In the genomic region with DNA sequence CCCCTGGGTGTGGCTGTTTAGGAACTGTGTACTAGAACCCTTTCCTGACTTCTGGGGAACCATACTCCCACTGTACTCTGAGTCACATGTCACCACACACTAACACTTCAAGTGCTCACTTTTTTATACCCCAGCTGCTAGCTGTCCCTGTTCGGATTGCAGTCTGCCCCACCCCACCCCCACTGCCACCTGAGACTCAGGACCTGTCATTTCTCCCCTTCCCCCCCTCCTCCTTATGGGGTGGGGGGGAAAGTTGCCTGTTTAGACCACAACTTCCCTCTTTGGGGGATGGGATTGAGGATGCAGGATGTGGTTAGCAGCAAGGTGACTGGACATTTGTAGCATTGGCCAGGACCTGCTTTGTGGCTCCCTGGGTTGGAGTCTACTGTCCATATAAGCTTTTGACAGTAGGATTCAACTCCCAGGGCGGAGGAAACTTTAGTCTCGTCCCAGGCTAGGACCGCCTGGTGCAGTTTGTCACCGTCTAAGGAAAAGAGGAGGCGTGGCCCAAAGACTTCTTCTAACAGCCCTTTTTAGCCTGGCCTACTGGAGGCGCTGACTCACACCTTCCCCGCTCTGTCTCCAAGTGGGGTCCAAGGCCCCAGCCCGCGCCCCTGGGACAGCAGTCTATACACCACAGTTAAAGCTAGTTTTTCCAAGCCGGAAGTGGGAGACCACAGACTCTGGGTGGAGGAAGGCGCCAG, we compare ENCODE assay signal across 8 mouse cellular contexts. TPM values are rescaled to one million over a fixed set of nuclear protein-coding genes. Genes with fewer than 3 reads are reported as not detected.
DNase-seq lines count a peak whose midpoint lies in the region; ATAC-seq and TF ChIP-seq lines count a peak whose summit lies in the region.

No protein-coding gene starts in this region.

- no peak for TF ChIP-seq POLR2A in thymus, adult 2 months (IDR thresholded peaks at IDR 0.05; ENCODE audit: control insufficient read depth, extremely low read depth, insufficient read depth, low read length, poor library complexity)

- TF ChIP-seq EP300 in liver, embryonic 14.5 days (IDR thresholded peaks at IDR 0.05; ENCODE audit: low read depth), result no peak

- H3K27ac ChIP-seq in heart, embryonic 12.5 days (ENCODE audit: poor library complexity, severe bottlenecking), result peak overlapping the region; percentile 51
- no peak overlapping the region for H3K27ac ChIP-seq in embryonic facial prominence, embryonic 10.5 days (replicated peaks)
- no peak overlapping the region for H3K27ac ChIP-seq in liver, embryonic 14.5 days
- peak overlapping the region; percentile 1; the same call in 1 of the 2 replicates for H3K27ac ChIP-seq in thymus, adult 2 months (ENCODE audit: control insufficient read depth, insufficient read depth, low read length)

- no peaks in the 10 kb centered on the region for H3K27me3 ChIP-seq in heart, embryonic 12.5 days (replicated peaks)
- peaks cover 21% of the 10 kb centered on the region; the same call in 1 of the 2 replicates for H3K27me3 ChIP-seq in embryonic facial prominence, embryonic 10.5 days (replicated peaks; ENCODE audit: low read depth, poor library complexity, severe bottlenecking)
- H3K27me3 ChIP-seq in liver, embryonic 14.5 days (ENCODE audit: control insufficient read depth, insufficient read depth, low read length), result no peaks in the 10 kb centered on the region
- H3K27me3 ChIP-seq in thymus, adult 2 months (ENCODE audit: control insufficient read depth, insufficient read depth, low read length), result no peaks in the 10 kb centered on the region

- H3K4me1 ChIP-seq in heart, embryonic 12.5 days (replicated peaks), result peaks cover 11% of the 10 kb centered on the region
- peaks cover 18% of the 10 kb centered on the region for H3K4me1 ChIP-seq in embryonic facial prominence, embryonic 10.5 days
- H3K4me1 ChIP-seq in liver, embryonic 14.5 days (replicated peaks; ENCODE audit: control insufficient read depth in 2 of 2, insufficient read depth in 2 of 2, low read length in 1 of 2), result peaks cover 0 to 15% of the 10 kb centered on the region in 2 experiments; a peak in 2 of 4 replicates
- H3K4me1 ChIP-seq in thymus, adult 2 months (replicated peaks; ENCODE audit: control insufficient read depth, insufficient read depth, low read length), result peaks cover 29% of the 10 kb centered on the region

- peaks cover 7% of the 10 kb centered on the region for H3K36me3 ChIP-seq in heart, embryonic 12.5 days
- H3K36me3 ChIP-seq in embryonic facial prominence, embryonic 10.5 days (replicated peaks), result peaks cover 6% of the 10 kb centered on the region; the same call in 1 of the 2 replicates
- no peaks in the 10 kb centered on the region for H3K36me3 ChIP-seq in liver, embryonic 14.5 days (replicated peaks; ENCODE audit: control insufficient read depth, insufficient read depth, low read depth)
- H3K36me3 ChIP-seq in thymus, adult 2 months (ENCODE audit: control insufficient read depth, insufficient read depth, low read length), result no peaks in the 10 kb centered on the region

- H3K4me3 ChIP-seq in heart, embryonic 12.5 days, result peak overlapping the region; percentile 33
- H3K4me3 ChIP-seq in embryonic facial prominence, embryonic 10.5 days, result peak overlapping the region; percentile 41; the same call in 1 of the 2 replicates
- no peak overlapping the region for H3K4me3 ChIP-seq in liver, embryonic 14.5 days (ENCODE audit: insufficient read depth in 1 of 2, low read depth in 2 of 2, low read length in 2 of 2)
- no peak overlapping the region for H3K4me3 ChIP-seq in thymus, adult 2 months (ENCODE audit: control insufficient read depth, insufficient read depth, low read length)

- TF ChIP-seq CTCF in liver, embryonic 14.5 days (IDR thresholded peaks at IDR 0.05; ENCODE audit: low read depth), result no peak
- TF ChIP-seq CTCF in thymus, adult 2 months (IDR thresholded peaks at IDR 0.05; ENCODE audit: borderline replicate concordance, control insufficient read depth, extremely low read depth, insufficient read depth, low read length, poor library complexity), result no peak

- peak; percentile 23; the same call in 1 of the 2 replicates for ATAC-seq in heart, embryonic 12.5 days (ENCODE audit: insufficient number of reproducible peaks, low FRiP score)
- peak; percentile 47 for ATAC-seq in liver, embryonic 14.5 days (ENCODE audit: insufficient read depth)

- DNase-seq in heart, postnatal 10 days, result no peak
- DNase-seq in CD4-positive helper T cell, adult 2 months (ENCODE audit: low read depth, low spot score), result peak; percentile 48
- DNase-seq in embryonic facial prominence, embryonic 10.5 days (ENCODE audit: low spot score), result peak; percentile 18
- no peak for DNase-seq in liver, embryonic 14.5 days (ENCODE audit: low read depth in 3 of 3, low spot score in 3 of 3)
- DNase-seq in thymus, adult 2 months, result peak; percentile 43
- no peak for DNase-seq in cerebellum, adult 11-12 months
- DNase-seq in cerebellum, adult 18-20 months, result no peak

- intact Hi-C loops in heart, postnatal 10 days (cut with DNase I), result loop anchor here (2.0 kb wide), 1 partner anchor 25 kb away; no protein-coding TSS in a partner anchor

- H3K9ac ChIP-seq in heart, embryonic 12.5 days, result no peak overlapping the region; the same call in none of the 2 replicates
- no peak overlapping the region; the same call in 1 of the 2 replicates for H3K9ac ChIP-seq in liver, embryonic 14.5 days (replicated peaks)

- peak overlapping the region; percentile 63 for H3K4me2 ChIP-seq in heart, embryonic 12.5 days
- H3K4me2 ChIP-seq in liver, embryonic 14.5 days (ENCODE audit: low read depth), result peak overlapping the region; percentile 62

- WGBS in heart, embryonic 12.5 days, result 20% methylated on average over 12 of the region's 12 CpGs
- 38% methylated on average over 12 of the region's 12 CpGs for WGBS in embryonic facial prominence, embryonic 10.5 days
- 21% methylated on average over 12 of the region's 12 CpGs for WGBS in liver, embryonic 14.5 days (ENCODE audit: insufficient replicate concordance)
- 3% methylated on average over 12 of the region's 12 CpGs for WGBS in thymus, adult 2 months

- H3K9me3 ChIP-seq in heart, embryonic 12.5 days (replicated peaks), result no peaks in the 10 kb centered on the region
- H3K9me3 ChIP-seq in embryonic facial prominence, embryonic 10.5 days, result peaks cover 4% of the 10 kb centered on the region; the same call in 1 of the 2 replicates
- H3K9me3 ChIP-seq in liver, embryonic 14.5 days (ENCODE audit: control insufficient read depth, low read length), result no peaks in the 10 kb centered on the region

RNA-seq across cellular contexts. Expression of gene Plp2, which starts 2.5 kb away (rescaled TPM):
- 147 and 155 TPM in 2 replicates for polyA plus RNA-seq in heart, embryonic 12.5 days (2016; fragmentation: Nextera tagmentation; extraction: Ambion mirVana)
- total RNA-seq in heart, postnatal 10 days (2021), result 10 to 100 TPM; 84.8 to 88.4 TPM
- polyA plus RNA-seq in embryonic facial prominence, embryonic 10.5 days (2016; fragmentation: Nextera tagmentation; extraction: Ambion mirVana), result 49.7 TPM in 2 replicates
- 27.3 and 43.1 TPM in 2 replicates for polyA plus RNA-seq in liver, embryonic 14.5 days (2012; rRNA removed)
- polyA plus RNA-seq in liver, embryonic 14.5 days (2014; fragmentation: Nextera tagmentation; extraction: Ambion mirVana), result 29.0 and 31.0 TPM in 2 replicates
- polyA plus RNA-seq in thymus, adult 2 months (2012; rRNA removed), result 144 and 149 TPM in 2 replicates

RNA-seq across cellular contexts. Expression of gene Magix, which starts 7.3 kb away (rescaled TPM):
- polyA plus RNA-seq in heart, embryonic 12.5 days (2016; fragmentation: Nextera tagmentation; extraction: Ambion mirVana), result 0.18 TPM in 2 replicates
- total RNA-seq in heart, postnatal 10 days (2021), result 10 to 100 TPM; 10.8 to 13.9 TPM
- 0.09 TPM in 1 of 2 replicates, not detected in the other for polyA plus RNA-seq in embryonic facial prominence, embryonic 10.5 days (2016; fragmentation: Nextera tagmentation; extraction: Ambion mirVana)
- polyA plus RNA-seq in liver, embryonic 14.5 days (2012; rRNA removed), result 0.02 and 0.04 TPM in 2 replicates
- polyA plus RNA-seq in liver, embryonic 14.5 days (2014; fragmentation: Nextera tagmentation; extraction: Ambion mirVana), result 0.20 TPM in 1 of 2 replicates, not detected in the other
- polyA plus RNA-seq in thymus, adult 2 months (2012; rRNA removed), result 0.82 and 3.0 TPM in 2 replicates

RNA-seq across cellular contexts. Expression of gene Prickle3, which starts 16.7 kb away (rescaled TPM):
- 6.6 and 6.8 TPM in 2 replicates for polyA plus RNA-seq in heart, embryonic 12.5 days (2016; fragmentation: Nextera tagmentation; extraction: Ambion mirVana)
- total RNA-seq in heart, postnatal 10 days (2021), result 10 to 100 TPM; 19.4 to 21.7 TPM
- 4.1 and 4.2 TPM in 2 replicates for polyA plus RNA-seq in embryonic facial prominence, embryonic 10.5 days (2016; fragmentation: Nextera tagmentation; extraction: Ambion mirVana)
- 1.2 and 1.3 TPM in 2 replicates for polyA plus RNA-seq in liver, embryonic 14.5 days (2012; rRNA removed)
- polyA plus RNA-seq in liver, embryonic 14.5 days (2014; fragmentation: Nextera tagmentation; extraction: Ambion mirVana), result 0.34 and 1.0 TPM in 2 replicates
- polyA plus RNA-seq in thymus, adult 2 months (2012; rRNA removed), result 29.7 TPM in 2 replicates

RNA-seq across cellular contexts. Expression of gene Gpkow, which starts 23.2 kb away (rescaled TPM):
- 35.5 and 36.4 TPM in 2 replicates for polyA plus RNA-seq in heart, embryonic 12.5 days (2016; fragmentation: Nextera tagmentation; extraction: Ambion mirVana)
- 10 to 100 TPM; 24.8 to 26.8 TPM for total RNA-seq in heart, postnatal 10 days (2021)
- polyA plus RNA-seq in embryonic facial prominence, embryonic 10.5 days (2016; fragmentation: Nextera tagmentation; extraction: Ambion mirVana), result 40.2 and 40.3 TPM in 2 replicates
- 4.4 and 7.0 TPM in 2 replicates for polyA plus RNA-seq in liver, embryonic 14.5 days (2012; rRNA removed)
- 12.6 and 14.6 TPM in 2 replicates for polyA plus RNA-seq in liver, embryonic 14.5 days (2014; fragmentation: Nextera tagmentation; extraction: Ambion mirVana)
- polyA plus RNA-seq in thymus, adult 2 months (2012; rRNA removed), result 12.2 and 12.8 TPM in 2 replicates

RNA-seq across cellular contexts. Expression of gene Syp, which starts 35.5 kb away (rescaled TPM):
- 0.63 and 0.94 TPM in 2 replicates for polyA plus RNA-seq in heart, embryonic 12.5 days (2016; fragmentation: Nextera tagmentation; extraction: Ambion mirVana)
- total RNA-seq in heart, postnatal 10 days (2021), result 1 to 10 TPM in 1 of 2 experiments, under 1 TPM in 1; 0.57 to 1.9 TPM
- polyA plus RNA-seq in embryonic facial prominence, embryonic 10.5 days (2016; fragmentation: Nextera tagmentation; extraction: Ambion mirVana), result 9.3 and 9.7 TPM in 2 replicates
- 0.34 and 0.39 TPM in 2 replicates for polyA plus RNA-seq in liver, embryonic 14.5 days (2012; rRNA removed)
- polyA plus RNA-seq in liver, embryonic 14.5 days (2014; fragmentation: Nextera tagmentation; extraction: Ambion mirVana), result 0.05 and 0.25 TPM in 2 replicates
- polyA plus RNA-seq in thymus, adult 2 months (2012; rRNA removed), result 1.2 and 1.8 TPM in 2 replicates

Comparison
In these comparisons a context has a peak if more than half of its experiments do, and no peak if none do; other contexts are left out.
1. H3K27ac ChIP-seq: peak in heart, embryonic 12.5 days (single experiment) and thymus, adult 2 months (single experiment); none in embryonic facial prominence, embryonic 10.5 days (single experiment) and liver, embryonic 14.5 days (single experiment).
2. H3K4me3 ChIP-seq: peak in heart, embryonic 12.5 days (single experiment) and embryonic facial prominence, embryonic 10.5 days (single experiment); none in liver, embryonic 14.5 days (0 of 2) and thymus, adult 2 months (single experiment).
3. DNase-seq: peak in CD4-positive helper T cell, adult 2 months (single experiment), embryonic facial prominence, embryonic 10.5 days (single experiment) and thymus, adult 2 months (single experiment); none in heart, postnatal 10 days (0 of 2), liver, embryonic 14.5 days (0 of 3), cerebellum, adult 11-12 months (single experiment) and cerebellum, adult 18-20 months (0 of 2).